Mouse (Mus musculus) erythroblast, embryonic 14.5 days (primary cell): ENCODE measurements around the gene Fry. TPM values are rescaled to one million over a fixed set of nuclear protein-coding genes. Genes with fewer than 3 reads are reported as not detected.

ENCODE experiments used
- H3K27me3 ChIP-seq: 2 replicates; pipeline ENCODE4 v1.6.1; 2012; ENCODE audit warnings: inconsistent platforms; ENCODE audit not compliant: control insufficient read depth
- H3K36me3 ChIP-seq: 2 replicates; pipeline ENCODE4 v1.6.1; 2012; ENCODE audit warnings: mild to moderate bottlenecking, inconsistent platforms; ENCODE audit not compliant: control insufficient read depth
- H3K4me1 ChIP-seq: 2 replicates; pipeline ENCODE4 v1.6.1; 2012; ENCODE audit warnings: inconsistent platforms; ENCODE audit not compliant: control insufficient read depth
- H3K4me3 ChIP-seq: replicated peaks from 2 replicates; pipeline ENCODE3; 2012; ENCODE audit warnings: moderate library complexity, mild to moderate bottlenecking, inconsistent platforms
- H3K9me3 ChIP-seq: 2 replicates; pipeline ENCODE4 v1.6.1; 2012; ENCODE audit warnings: low read length, inconsistent platforms, mixed read lengths; ENCODE audit not compliant: control insufficient read depth
- GATA1 ChIP-seq: IDR thresholded peaks from 2 replicates; pipeline ENCODE4 v1.6.1; 2012; ENCODE audit warnings: low read length, inconsistent platforms, mixed read lengths
- TAL1 ChIP-seq: IDR thresholded peaks from 3 replicates; pipeline ENCODE4 v1.6.1; 2012; ENCODE audit warnings: low read length, inconsistent platforms, mixed read lengths
- polyA plus RNA-seq: library from polyadenylated mRNA; stranded (reverse); fragments of >175 nt; gene quantifications from 2 replicates; pipeline ENCODE4 v1.2.3, GENCODE M21; 2012

Gene Fry
- polyA plus RNA-seq, 1 experiment: 0.16 TPM

DNA sequence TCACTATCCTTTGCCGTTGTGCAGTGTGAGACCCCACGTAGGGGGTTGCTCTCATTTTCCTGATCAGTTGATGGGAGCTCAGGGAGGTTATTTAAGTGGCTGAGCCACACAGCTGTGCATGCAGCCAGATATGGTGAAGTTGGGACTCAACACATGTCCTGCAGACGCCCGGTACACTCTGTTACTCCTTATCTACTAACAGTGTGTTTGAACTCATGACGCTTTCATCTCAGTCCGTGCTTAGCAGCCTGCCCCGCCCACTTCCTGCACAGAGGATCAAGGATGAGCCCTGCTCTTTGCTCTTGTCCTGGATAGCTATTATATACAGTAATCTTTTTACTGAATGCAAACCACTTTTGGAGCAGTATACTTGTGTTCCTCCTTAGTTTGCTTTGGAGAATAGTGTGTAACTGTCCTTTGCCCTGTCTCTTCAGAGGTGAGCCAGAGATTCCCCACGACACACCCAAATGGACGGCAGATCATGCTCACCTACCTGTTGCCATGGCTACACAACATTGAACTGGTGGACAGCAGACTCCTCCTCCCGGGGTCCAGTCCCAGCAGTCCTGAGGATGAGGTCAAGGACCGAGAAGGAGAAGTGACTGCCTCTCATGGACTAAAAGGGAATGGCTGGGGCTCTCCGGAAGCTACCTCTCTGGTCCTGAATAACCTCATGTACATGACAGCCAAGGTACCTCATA lies 294.5 kb downstream of the Fry start:
- H3K36me3 ChIP-seq: no peaks in the 10 kb centered on the region
- no peaks in the 10 kb centered on the region for H3K27me3 ChIP-seq
- TF ChIP-seq GATA1 (no peak), TAL1 (no peak)
- peaks cover 20% of the 10 kb centered on the region for H3K9me3 ChIP-seq
- no peaks in the 10 kb centered on the region for H3K4me1 ChIP-seq
- H3K4me3 ChIP-seq: no peak overlapping the region

- H3K9me3 ChIP-seq: peaks cover 20% of the 10 kb centered on the region
- no peaks in the 10 kb centered on the region for H3K27me3 ChIP-seq
- no peaks in the 10 kb centered on the region for H3K4me1 ChIP-seq
- H3K4me3 ChIP-seq: no peak overlapping the region
- no peak for TF ChIP-seq GATA1
- TF ChIP-seq TAL1: no peak
- H3K36me3 ChIP-seq: no peaks in the 10 kb centered on the region
Measured at GRCm38 (mm10) chr5:150414823-150415222, 296.4 kb downstream of the Fry start.

DNA sequence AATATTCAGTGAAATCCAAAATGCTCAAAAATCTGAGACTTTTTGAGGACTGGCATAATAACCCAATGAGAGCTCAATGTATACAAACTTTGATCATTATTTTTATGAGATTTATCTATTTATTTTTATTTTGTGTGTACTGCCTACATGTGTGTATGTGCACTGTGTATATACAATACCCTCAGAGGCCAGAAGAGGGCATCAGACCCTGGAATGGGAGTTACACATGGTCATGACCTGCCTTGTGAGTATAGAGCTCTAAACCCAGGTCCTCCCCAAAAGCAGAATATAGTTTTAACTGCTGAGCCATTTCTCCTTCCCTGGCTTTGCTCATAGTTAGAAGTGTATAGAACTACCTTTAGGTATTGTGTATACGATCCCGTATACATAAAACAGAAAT lies 298.8 kb downstream of the Fry start:
- Histone ChIP-seq H3K4me1 (no peaks in the 10 kb centered on the region), H3K4me3 (no peak overlapping the region), H3K27me3 (no peaks in the 10 kb centered on the region), H3K9me3 (peaks cover 20% of the 10 kb centered on the region), H3K36me3 (no peaks in the 10 kb centered on the region)
- TF ChIP-seq TAL1: no peak
- no peak for TF ChIP-seq GATA1

- Histone ChIP-seq H3K27me3 (no peaks in the 10 kb centered on the region), H3K4me1 (no peaks in the 10 kb centered on the region), H3K36me3 (no peaks in the 10 kb centered on the region), H3K4me3 (no peak overlapping the region), H3K9me3 (peaks cover 17% of the 10 kb centered on the region)
- no peak for TF ChIP-seq GATA1
- TF ChIP-seq TAL1: no peak
Measured at GRCm38 (mm10) chr5:150418035-150418434, 299.6 kb downstream of the Fry start.

DNA sequence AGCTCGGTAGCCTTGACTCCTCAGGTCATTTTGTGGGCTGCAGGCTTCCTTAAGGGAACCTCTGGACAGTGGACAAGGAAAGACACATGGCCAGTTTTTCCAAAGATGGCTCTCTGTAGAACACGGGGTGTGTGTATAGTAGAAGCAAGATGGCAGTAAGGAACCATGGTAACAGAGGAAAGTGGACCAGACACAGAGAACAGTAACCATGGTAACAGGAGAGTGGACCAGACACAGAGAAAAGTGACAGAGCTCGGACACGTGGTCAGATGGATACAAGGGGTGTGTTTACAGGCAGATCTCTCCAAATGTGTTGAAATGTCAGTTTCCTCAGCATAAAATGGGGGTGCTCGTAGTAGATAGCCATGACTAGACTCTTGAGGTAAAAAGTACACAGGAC lies 306.6 kb downstream of the Fry start:
- no peaks in the 10 kb centered on the region for H3K36me3 ChIP-seq
- no peaks in the 10 kb centered on the region for H3K9me3 ChIP-seq
- H3K27me3 ChIP-seq: no peaks in the 10 kb centered on the region
- no peak overlapping the region for H3K4me3 ChIP-seq
- no peaks in the 10 kb centered on the region for H3K4me1 ChIP-seq
- no peak for TF ChIP-seq GATA1
- TF ChIP-seq TAL1: no peak

GRCm38 (mm10) chr5:150426595-150426994 lies 308.1 kb downstream of the Fry start:
- Histone ChIP-seq H3K9me3 (no peaks in the 10 kb centered on the region), H3K4me1 (no peaks in the 10 kb centered on the region), H3K27me3 (no peaks in the 10 kb centered on the region), H3K36me3 (no peaks in the 10 kb centered on the region), H3K4me3 (no peak overlapping the region)
- TF ChIP-seq TAL1 (no peak), GATA1 (no peak)

GRCm38 (mm10) chr5:150431286-150431685 lies 312.8 kb downstream of the Fry start:
- Histone ChIP-seq H3K36me3 (no peaks in the 10 kb centered on the region), H3K4me3 (no peak overlapping the region), H3K27me3 (no peaks in the 10 kb centered on the region), H3K4me1 (no peaks in the 10 kb centered on the region), H3K9me3 (peaks cover 7% of the 10 kb centered on the region)
- TF ChIP-seq TAL1 (no peak), GATA1 (no peak)

DNA sequence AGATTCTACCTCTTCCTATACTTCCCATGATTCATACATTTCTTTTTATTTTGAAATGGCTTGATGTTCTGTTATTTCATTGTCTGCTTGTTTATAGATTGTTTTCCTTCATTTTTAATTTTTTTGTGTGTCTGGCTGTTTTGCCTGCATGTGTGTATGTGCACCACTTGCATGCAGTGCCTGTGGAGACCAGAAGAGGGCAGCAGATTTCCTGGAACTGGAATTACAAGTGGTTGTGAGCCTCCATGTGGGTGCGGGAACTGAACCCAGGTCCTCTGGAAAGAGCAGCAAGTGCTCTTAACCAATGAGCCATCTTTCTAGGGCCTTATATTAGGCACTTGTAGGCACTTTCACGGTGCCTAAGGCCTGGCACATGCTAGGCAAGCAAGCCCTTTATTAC lies 314.5 kb downstream of the Fry start:
- H3K36me3 ChIP-seq: no peaks in the 10 kb centered on the region

DNA sequence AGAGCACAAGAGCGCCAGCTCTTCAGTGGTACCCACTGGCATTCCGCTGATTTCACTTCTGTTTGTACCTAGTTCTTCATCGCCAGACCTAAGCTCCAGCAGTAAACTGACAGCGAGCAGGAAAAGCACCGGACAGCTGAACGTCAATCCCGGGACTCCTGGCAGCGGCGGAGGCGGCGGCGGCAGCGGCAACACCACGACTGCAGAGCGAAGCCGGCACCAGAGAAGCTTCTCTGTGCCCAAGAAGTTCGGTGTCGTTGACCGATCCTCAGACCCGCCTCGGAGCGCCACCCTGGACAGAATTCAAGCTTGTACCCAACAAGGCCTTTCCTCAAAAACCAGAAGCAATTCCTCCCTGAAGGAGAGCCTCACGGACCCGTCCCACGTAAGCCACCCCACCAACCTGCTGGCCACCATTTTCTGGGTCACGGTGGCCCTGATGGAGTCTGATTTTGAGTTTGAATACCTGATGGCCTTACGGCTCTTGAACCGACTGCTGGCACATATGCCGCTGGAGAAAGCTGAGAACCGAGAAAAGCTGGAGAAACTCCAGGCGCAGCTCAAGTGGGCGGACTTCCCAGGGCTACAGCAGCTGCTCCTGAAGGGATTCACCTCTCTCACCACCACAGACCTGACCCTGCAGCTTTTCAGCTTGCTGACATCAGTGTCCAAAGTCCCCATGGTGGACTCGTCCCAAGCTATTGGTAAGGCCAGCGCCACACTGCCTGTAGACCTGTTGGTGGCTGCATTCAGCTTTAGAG lies 318.4 kb downstream of the Fry start:
- TF ChIP-seq GATA1: no peak
- TF ChIP-seq TAL1: no peak
- no peaks in the 10 kb centered on the region for H3K36me3 ChIP-seq
- no peaks in the 10 kb centered on the region; the same call in 1 of the 2 replicates for H3K27me3 ChIP-seq
- no peaks in the 10 kb centered on the region for H3K4me1 ChIP-seq
- H3K4me3 ChIP-seq: peak overlapping the region; percentile 6
- H3K9me3 ChIP-seq: peaks cover 7% of the 10 kb centered on the region

More for the DNA sequence above, 314.5 kb downstream of the Fry start:
- TF ChIP-seq TAL1: no peak
- no peak for TF ChIP-seq GATA1
- peaks cover 7% of the 10 kb centered on the region for H3K9me3 ChIP-seq
- no peak overlapping the region for H3K4me3 ChIP-seq
- H3K4me1 ChIP-seq: no peaks in the 10 kb centered on the region
- no peaks in the 10 kb centered on the region; the same call in 1 of the 2 replicates for H3K27me3 ChIP-seq
